Mouse (Mus musculus): ENCODE data around the gene Tspan4.

The Tspan4 gene

DNA sequence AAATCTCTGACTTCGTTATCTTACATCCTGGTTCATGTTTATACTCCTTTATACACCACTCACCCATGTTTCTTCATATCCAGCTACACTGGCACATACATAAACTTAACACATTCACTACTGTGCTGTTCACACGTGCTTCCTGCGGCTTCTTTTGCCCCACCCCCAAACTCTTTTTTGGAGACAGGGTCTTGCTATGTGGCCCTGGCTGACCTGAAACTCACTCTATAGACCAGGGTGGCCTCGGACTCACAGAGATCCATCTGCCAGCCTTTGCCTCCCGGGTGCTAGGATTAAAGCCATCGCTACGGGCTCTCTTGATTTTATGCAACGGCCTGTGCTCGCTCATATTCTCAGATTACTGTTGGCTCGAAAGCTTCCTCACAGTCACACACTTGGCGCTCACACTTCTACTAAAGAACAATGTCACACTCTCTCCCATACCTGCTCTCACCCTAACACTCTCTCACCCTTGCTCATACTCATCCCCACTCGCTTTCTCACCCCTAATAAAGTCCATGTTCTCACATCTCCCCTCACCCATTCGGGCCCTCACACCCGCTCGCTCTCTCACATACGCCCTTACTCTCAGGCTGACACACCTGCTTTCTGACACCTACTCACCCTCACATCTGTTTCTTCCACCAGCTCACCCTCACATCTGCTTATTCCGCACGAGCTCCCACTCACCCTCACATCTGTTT is 64.0 kb downstream of the Tspan4 start:
- in situ Hi-C loops (cut with MboI; ENCODE audit: unreplicated experiment in 2 of 2), result no loop called here

DNA sequence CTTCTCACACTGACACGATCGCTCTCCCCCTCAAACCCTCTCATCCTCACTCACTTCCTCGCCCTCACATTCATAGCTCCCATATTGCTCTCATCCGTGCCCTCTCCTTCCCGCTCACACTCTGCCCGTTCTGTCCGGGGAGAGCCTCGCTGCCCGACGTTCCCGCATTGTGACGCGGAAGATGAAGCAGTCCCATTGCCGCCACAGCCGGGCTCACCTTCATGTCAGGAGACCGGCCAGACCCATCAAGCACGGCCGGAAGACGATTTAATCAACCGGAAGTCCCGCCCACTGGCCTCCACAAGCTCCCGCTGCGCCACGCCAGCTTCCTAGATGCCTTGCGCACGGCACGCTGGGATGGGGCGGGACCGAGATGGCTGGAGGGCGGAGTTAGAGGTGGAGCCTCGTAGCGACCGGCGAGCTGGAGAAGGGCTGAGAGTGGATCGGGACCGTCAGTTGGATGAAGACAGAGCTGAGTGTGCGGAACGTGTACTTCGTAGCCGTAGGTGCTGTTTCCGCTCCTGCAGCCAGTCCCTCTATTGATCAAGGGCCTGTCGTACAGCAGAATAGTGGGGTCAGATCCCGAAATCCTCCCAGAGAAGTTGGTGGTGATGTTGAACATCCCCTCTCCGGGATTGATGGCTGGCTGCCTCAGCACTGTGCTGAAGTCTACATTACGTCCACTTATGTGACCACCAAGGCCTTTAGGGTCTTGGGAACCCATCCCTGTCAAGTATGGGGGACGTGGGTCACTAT is 64.7 kb downstream of the Tspan4 start, which contains the start of gene Chid1:
Gene Chid1 (minus strand): TSS at position 302 of the 756 bp plus-strand sequence.
- in situ Hi-C loops (cut with MboI; ENCODE audit: unreplicated experiment in 2 of 2), result no loop called here

DNA sequence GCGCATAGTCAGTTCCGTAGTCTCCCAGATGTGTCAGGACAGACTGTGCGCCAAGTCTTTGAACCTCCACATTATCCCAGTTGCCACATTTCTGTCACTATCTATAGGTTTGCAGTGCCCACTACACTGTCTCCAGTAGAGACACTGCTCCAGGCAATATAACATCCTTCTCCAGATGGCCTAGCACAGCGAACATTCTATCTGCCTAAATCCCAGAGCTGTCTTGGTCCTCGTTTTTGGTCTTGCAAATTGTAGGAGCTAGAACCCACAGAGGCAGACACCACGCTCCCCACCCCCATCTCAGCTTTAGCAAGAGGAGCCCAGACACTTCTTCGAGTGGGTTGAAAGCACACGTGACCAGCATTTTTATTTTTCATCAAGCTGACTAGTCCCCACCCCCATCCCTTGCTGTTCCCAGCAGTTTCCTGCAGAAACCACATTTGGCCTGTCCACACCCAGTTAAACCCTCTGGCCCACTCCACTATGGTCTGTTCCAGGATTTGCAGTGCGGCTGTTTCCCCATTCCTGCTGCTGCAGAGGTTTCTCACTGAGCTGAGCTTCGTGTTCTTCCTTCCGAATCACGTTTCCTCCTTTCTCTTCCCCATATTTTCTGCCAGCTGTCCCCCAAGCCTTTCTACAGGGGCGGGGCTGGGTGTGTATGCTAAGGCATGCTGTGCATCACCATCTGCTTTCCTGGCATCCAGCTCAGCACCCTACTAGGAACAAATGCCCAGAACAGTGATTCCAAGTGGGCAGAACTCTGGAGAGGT is 65.5 kb downstream of the Tspan4 start:
- in situ Hi-C loops (cut with MboI; ENCODE audit: unreplicated experiment in 2 of 2), result no loop called here

DNA sequence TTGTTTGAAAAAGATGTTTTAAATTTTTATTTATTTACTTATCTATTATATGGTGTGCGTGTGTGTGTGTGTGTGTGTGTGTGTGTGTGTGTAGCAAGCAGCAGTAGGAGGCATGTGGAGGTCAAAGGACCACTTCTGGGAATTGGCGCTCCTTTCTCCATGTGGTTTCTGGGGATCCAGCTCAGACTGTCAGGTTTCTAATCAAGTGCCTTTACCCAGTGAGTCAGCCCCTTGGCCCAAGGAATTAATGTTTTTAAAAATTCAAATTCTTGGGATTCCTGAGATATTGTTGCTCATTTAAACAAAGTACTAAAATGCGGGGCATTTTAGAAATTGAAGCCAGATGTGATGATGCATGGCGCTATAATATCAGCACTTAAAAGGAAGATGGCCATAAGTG is 66.6 kb downstream of the Tspan4 start:
- in situ Hi-C loops (cut with MboI; ENCODE audit: unreplicated experiment in 2 of 2), result no loop called here

DNA sequence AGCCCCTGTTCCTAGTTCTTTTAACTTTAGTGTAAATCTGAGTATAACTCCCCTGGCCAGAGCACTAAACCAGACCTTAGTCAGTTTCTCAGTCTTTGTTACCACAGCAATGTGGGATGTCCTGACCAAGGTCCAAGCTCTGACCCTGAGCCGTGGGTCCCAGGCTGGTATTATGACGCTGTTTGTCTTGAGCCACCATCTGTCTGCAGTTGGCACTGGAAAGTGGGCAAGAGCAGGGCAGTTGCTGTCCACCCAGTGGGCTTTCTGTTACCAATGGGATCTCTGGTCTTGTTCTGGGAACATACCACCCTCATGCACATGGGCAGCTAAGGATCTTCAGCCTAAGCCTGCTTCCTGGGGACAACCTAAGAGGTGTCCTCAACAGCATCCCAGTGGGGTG is 67.5 kb downstream of the Tspan4 start:
- in situ Hi-C loops (cut with MboI; ENCODE audit: unreplicated experiment in 2 of 2), result no loop called here

All from v-Abl transformed pro-B cells (cell line).